Mouse (Mus musculus): Measurements from ENCODE around the gene C3. TPM values are rescaled to one million over a fixed set of nuclear protein-coding genes. Genes with fewer than 3 reads are reported as not detected.

The C3 gene
- polyA plus RNA-seq, 1 experiment from 2014 or later = 0.19 TPM

DNA sequence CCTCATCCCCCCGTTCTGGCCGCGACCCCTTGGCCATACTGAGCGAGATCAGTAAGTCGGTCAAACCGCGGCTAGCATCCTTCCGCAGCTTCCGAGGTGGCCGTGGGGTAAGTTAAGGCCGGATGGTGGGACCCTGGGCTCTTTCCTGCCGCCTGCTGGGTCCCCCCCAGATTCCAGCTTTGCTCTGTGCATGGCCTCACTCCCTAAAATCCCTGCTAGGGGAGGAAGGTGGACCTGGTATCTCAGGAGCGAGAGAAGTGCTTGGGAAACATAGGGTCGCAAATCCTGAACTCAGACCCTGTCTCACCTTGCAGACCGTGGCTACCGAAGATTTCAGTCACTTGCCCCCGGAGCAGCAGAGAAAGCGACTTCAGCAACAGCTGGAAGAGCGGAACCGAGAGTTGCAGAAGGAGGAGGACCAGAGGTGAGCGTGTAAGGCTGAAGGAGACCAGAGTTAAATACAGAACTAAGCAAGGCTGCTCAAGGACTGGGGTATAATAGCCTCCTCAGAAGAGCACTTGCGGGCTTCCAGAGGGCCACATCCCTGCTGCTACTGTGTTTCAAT lies 29.1 kb upstream of the C3 start:
- Histone ChIP-seq H3K27me3 (ENCODE audit: control insufficient read depth, insufficient read depth, low read length) (no peaks in the 10 kb centered on the region), H3K27ac (ENCODE audit: low read depth, low read length) (no peak overlapping the region), H3K4me3 (ENCODE audit: low read depth, low read length) (no peak overlapping the region), H3K4me2 (no peak overlapping the region), H3K9me3 (ENCODE audit: control insufficient read depth, low read length) (no peaks in the 10 kb centered on the region), H3K9ac (ENCODE audit: low read length) (no peak overlapping the region), H3K36me3 (ENCODE audit: control insufficient read depth, insufficient read depth, low read length) (peaks cover 16% of the 10 kb centered on the region; the same call in 1 of the 2 replicates), H3K4me1 (ENCODE audit: control insufficient read depth, insufficient read depth, low read length) (no peaks in the 10 kb centered on the region)
- ATAC-seq (ENCODE audit: low FRiP score) = no peak
- 96% methylated on average over 22 of the region's 22 CpGs for whole genome bisulfite sequencing
- peak; percentile 51 for DNase-seq (ENCODE audit: low spot score, missing footprints)

DNA sequence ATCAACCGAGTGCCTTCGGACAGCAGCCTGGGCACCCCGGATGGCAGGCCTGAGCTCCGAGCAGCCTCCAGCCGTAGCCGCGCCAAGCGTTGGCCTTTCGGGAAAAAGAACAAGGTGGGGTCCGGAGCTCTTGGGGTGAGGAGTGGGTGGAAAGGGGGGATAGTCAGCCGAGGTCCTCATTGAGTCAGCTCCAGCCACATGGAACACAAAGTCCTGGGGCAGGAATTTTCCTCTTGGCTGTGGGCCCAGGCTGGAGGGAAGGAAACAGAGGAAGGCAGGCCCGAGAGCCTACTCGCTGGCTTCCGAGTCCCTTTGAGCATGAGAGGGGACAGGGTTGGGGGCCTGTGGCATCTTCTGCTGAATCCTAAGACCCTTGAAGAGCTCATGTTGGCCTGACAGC lies 27.4 kb upstream of the C3 start:
- peaks cover 5% of the 10 kb centered on the region for H3K4me1 ChIP-seq (ENCODE audit: control insufficient read depth, insufficient read depth, low read length)

DNA sequence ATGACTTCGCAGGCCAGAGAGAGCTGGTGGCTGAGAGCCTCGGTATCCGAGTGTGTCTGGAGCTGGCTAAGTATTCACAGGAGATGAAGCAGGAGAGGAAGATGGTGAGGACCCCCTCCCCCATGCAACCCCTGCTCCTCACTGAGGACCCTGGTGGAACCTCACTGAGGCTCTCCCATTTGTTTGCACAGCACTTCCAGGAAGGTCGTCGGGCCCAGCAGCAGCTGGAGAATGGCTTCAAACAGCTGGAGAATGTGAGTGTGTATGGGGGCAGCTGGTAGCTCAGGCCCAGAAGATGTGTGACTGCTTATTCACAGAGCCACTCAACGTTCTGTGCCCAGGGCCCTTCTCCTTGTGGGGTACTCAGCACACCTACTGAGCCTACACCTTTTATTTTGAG lies 25.4 kb upstream of the C3 start:
- H3K27me3 ChIP-seq (ENCODE audit: control insufficient read depth, insufficient read depth, low read length) = no peaks in the 10 kb centered on the region
- no peak overlapping the region for H3K27ac ChIP-seq (ENCODE audit: low read depth, low read length)
- peaks cover 14% of the 10 kb centered on the region; the same call in 1 of the 2 replicates for H3K36me3 ChIP-seq (ENCODE audit: control insufficient read depth, insufficient read depth, low read length)
- DNase-seq (ENCODE audit: low spot score, missing footprints) (no peak), ATAC-seq (ENCODE audit: low FRiP score) (no peak)
- H3K4me1 ChIP-seq (ENCODE audit: control insufficient read depth, insufficient read depth, low read length) = peaks cover 13% of the 10 kb centered on the region
- H3K9me3 ChIP-seq (ENCODE audit: control insufficient read depth, low read length) = no peaks in the 10 kb centered on the region
- H3K9ac ChIP-seq (ENCODE audit: low read length) = no peak overlapping the region
- no peak overlapping the region for H3K4me2 ChIP-seq
- no peak overlapping the region for H3K4me3 ChIP-seq (ENCODE audit: low read depth, low read length)
- 85% methylated on average over 6 of the region's 6 CpGs for WGBS

More for the DNA sequence above, 27.4 kb upstream of the C3 start:
- 91% methylated on average over 14 of the region's 14 CpGs for WGBS
- Histone ChIP-seq H3K9ac (ENCODE audit: low read length) (no peak overlapping the region), H3K4me2 (no peak overlapping the region), H3K36me3 (ENCODE audit: control insufficient read depth, insufficient read depth, low read length) (peaks cover 16% of the 10 kb centered on the region; the same call in 1 of the 2 replicates), H3K4me3 (ENCODE audit: low read depth, low read length) (no peak overlapping the region), H3K27ac (ENCODE audit: low read depth, low read length) (no peak overlapping the region), H3K27me3 (ENCODE audit: control insufficient read depth, insufficient read depth, low read length) (no peaks in the 10 kb centered on the region), H3K9me3 (ENCODE audit: control insufficient read depth, low read length) (no peaks in the 10 kb centered on the region)
- DNase-seq (ENCODE audit: low spot score, missing footprints) (no peak), ATAC-seq (ENCODE audit: low FRiP score) (no peak)

DNA sequence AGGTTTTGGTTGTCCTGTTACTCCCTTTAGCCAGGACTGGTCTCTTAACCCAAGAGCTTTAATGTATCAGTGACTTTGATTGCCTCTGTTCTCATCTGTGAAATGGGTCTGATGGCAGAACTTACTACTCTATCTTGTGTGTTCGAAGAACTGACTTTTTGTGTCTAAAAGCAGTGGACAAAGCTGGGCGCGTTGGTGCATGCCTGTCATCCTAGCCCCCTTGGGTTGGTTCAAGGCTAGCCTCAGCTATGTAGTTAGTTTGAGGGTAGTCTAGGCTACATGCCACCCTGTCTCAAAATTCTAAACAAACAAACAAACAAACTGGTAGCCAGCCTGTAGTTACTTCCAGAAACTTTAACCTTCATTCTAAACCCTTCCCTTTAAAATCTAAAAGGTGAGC lies 23.5 kb upstream of the C3 start:
- 96% methylated on average over 3 of the region's 3 CpGs for WGBS
- H3K9me3 ChIP-seq (ENCODE audit: control insufficient read depth, low read length) = no peaks in the 10 kb centered on the region
- no peak overlapping the region for H3K4me3 ChIP-seq (ENCODE audit: low read depth, low read length)
- H3K27me3 ChIP-seq (ENCODE audit: control insufficient read depth, insufficient read depth, low read length) = no peaks in the 10 kb centered on the region
- no peak overlapping the region for H3K9ac ChIP-seq (ENCODE audit: low read length)
- peaks cover 18% of the 10 kb centered on the region for H3K4me1 ChIP-seq (ENCODE audit: control insufficient read depth, insufficient read depth, low read length)
- DNase-seq (ENCODE audit: low spot score, missing footprints) (no peak), ATAC-seq (ENCODE audit: low FRiP score) (no peak)
- H3K36me3 ChIP-seq (ENCODE audit: control insufficient read depth, insufficient read depth, low read length) = peaks cover 8% of the 10 kb centered on the region; the same call in 1 of the 2 replicates
- no peak overlapping the region for H3K4me2 ChIP-seq
- no peak overlapping the region for H3K27ac ChIP-seq (ENCODE audit: low read depth, low read length)

- no peak overlapping the region for H3K27ac ChIP-seq (ENCODE audit: low read depth, low read length)
- 4% methylated on average over 33 of the region's 33 CpGs for WGBS
Measured at GRCm38 (mm10) chr17:57250461-57251160, 22.7 kb upstream of the C3 start.

GRCm38 (mm10) chr17:57249186-57250181 lies 21.5 kb upstream of the C3 start, which contains the start of gene Trip10:
Gene Trip10 (plus strand): TSS chr17:57249455.
- Histone ChIP-seq H3K9ac (ENCODE audit: low read length) (peak within 1 kb of the TSS; percentile 62), H3K27me3 (ENCODE audit: control insufficient read depth, insufficient read depth, low read length) (no peaks in the 10 kb centered on the region), H3K36me3 (ENCODE audit: control insufficient read depth, insufficient read depth, low read length) (peaks cover 3% of the 10 kb centered on the region; the same call in 1 of the 2 replicates), H3K4me1 (ENCODE audit: control insufficient read depth, insufficient read depth, low read length) (peaks cover 18% of the 10 kb centered on the region), H3K4me3 (ENCODE audit: low read depth, low read length) (peak within 1 kb of the TSS; percentile 63), H3K9me3 (ENCODE audit: control insufficient read depth, low read length) (no peaks in the 10 kb centered on the region), H3K27ac (ENCODE audit: low read depth, low read length) (peak within 1 kb of the TSS; percentile 52), H3K4me2 (peak within 1 kb of the TSS; percentile 91)
- WGBS = under 1% methylated on average over 45 of the region's 52 CpGs
- DNase-seq (ENCODE audit: low spot score, missing footprints) (peak; percentile 100), ATAC-seq (ENCODE audit: low FRiP score) (peak; percentile 65)

More at GRCm38 (mm10) chr17:57250461-57251160, 22.7 kb upstream of the C3 start:
- peaks cover 18% of the 10 kb centered on the region for H3K4me1 ChIP-seq (ENCODE audit: control insufficient read depth, insufficient read depth, low read length)
- peaks cover 8% of the 10 kb centered on the region; the same call in 1 of the 2 replicates for H3K36me3 ChIP-seq (ENCODE audit: control insufficient read depth, insufficient read depth, low read length)
- no peaks in the 10 kb centered on the region for H3K9me3 ChIP-seq (ENCODE audit: control insufficient read depth, low read length)
- no peaks in the 10 kb centered on the region for H3K27me3 ChIP-seq (ENCODE audit: control insufficient read depth, insufficient read depth, low read length)
- peak overlapping the region; percentile 91 for H3K4me2 ChIP-seq
- DNase-seq (ENCODE audit: low spot score, missing footprints) (peak; percentile 86), ATAC-seq (ENCODE audit: low FRiP score) (no peak)
- H3K4me3 ChIP-seq (ENCODE audit: low read depth, low read length) = peak overlapping the region; percentile 63
- peak overlapping the region; percentile 62 for H3K9ac ChIP-seq (ENCODE audit: low read length)

GRCm38 (mm10) chr17:57248771-57249170 lies 20.8 kb upstream of the C3 start:
- Histone ChIP-seq H3K4me3 (ENCODE audit: low read depth, low read length) (peak overlapping the region; percentile 63), H3K9ac (ENCODE audit: low read length) (peak overlapping the region; percentile 56), H3K4me2 (peak overlapping the region; percentile 91), H3K9me3 (ENCODE audit: control insufficient read depth, low read length) (no peaks in the 10 kb centered on the region), H3K4me1 (ENCODE audit: control insufficient read depth, insufficient read depth, low read length) (peaks cover 18% of the 10 kb centered on the region), H3K27me3 (ENCODE audit: control insufficient read depth, insufficient read depth, low read length) (no peaks in the 10 kb centered on the region), H3K36me3 (ENCODE audit: control insufficient read depth, insufficient read depth, low read length) (0 out of 2 replicates have a peak, but pooled peaks cover 2% of the 10 kb centered on the region), H3K27ac (ENCODE audit: low read depth, low read length) (peak overlapping the region; percentile 52)
- WGBS = 13% methylated on average over 13 of the region's 13 CpGs
- DNase-seq (ENCODE audit: low spot score, missing footprints) (peak; percentile 92), ATAC-seq (ENCODE audit: low FRiP score) (no peak)

DNA sequence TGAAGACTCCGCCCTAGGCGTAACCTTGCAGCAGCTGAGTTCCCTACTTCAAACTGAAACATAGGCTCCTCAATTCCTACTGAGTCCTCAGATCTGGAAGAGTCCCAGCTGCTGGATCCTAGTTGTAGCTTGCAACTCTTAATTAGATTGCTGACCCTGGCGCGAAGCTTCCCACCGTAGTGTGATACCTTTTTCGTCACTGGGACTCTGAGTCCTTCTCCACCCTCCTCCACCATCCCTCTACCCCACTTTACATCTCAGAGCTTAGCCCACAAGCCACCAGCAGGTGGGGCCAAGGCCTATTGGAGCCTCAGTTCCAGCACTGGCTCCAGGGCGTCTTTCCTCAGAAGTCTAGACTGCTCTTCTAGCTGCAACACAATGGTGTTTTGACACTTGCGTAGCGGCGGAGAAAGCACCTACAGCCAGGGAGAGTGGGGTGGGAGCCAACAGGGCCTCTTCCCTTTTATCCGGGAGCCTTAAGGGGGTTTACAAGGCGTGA lies 20.3 kb upstream of the C3 start, which contains the start of gene Gpr108:
Gene Gpr108 (minus strand): TSS at position 246 of the 499 bp plus-strand sequence.
- WGBS = under 1% methylated on average over 12 of the region's 12 CpGs
- Histone ChIP-seq H3K4me1 (ENCODE audit: control insufficient read depth, insufficient read depth, low read length) (peaks cover 18% of the 10 kb centered on the region), H3K9me3 (ENCODE audit: control insufficient read depth, low read length) (no peaks in the 10 kb centered on the region), H3K27me3 (ENCODE audit: control insufficient read depth, insufficient read depth, low read length) (no peaks in the 10 kb centered on the region), H3K9ac (ENCODE audit: low read length) (peak within 1 kb of the TSS; percentile 81), H3K4me3 (ENCODE audit: low read depth, low read length) (peak within 1 kb of the TSS; percentile 69), H3K27ac (ENCODE audit: low read depth, low read length) (peak within 1 kb of the TSS; percentile 89), H3K36me3 (ENCODE audit: control insufficient read depth, insufficient read depth, low read length) (no peaks in the 10 kb centered on the region), H3K4me2 (peak within 1 kb of the TSS; percentile 91)
- DNase-seq (ENCODE audit: low spot score, missing footprints) (peak; percentile 97), ATAC-seq (ENCODE audit: low FRiP score) (peak; percentile 51)

Measured in midbrain, embryonic 11.5 days (tissue).